Mouse (Mus musculus): ENCODE data around the gene BC004004. TPM values are rescaled to one million over a fixed set of nuclear protein-coding genes. Genes with fewer than 3 reads are reported as not detected.

BC004004 gene
- total RNA-seq, 2 experiments from 2014 or later, result 96.8 to 96.9 TPM

DNA sequence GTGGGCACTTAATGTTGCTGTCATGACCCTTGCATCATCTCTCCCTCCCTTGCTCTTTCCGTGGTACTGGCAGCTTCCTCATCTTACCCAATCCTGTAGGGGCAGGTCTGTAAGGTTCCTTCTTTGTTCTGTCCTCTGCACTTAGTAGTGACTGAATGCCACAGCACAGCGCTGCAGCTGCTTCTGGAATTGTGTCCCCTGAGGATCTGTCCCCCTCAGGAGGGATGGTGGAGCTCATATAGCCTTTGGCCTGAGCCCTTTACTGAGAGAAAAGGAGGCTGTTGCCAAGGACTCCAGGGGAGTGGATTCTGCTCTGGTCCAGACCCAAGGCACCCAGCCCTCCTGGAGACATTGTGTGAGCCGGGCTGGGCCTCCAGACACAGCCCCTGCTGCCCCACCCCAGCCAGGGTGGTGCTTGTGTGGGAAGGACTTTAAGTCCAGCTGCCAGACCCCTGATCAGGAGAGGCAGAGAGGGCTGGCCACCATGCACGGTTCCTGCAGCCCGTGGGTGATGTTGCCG is 50.2 kb downstream of the BC004004 start:
- DNase-seq (ENCODE audit: extremely low spot score in 1 of 2, low spot score in 1 of 2), result no peak

DNA sequence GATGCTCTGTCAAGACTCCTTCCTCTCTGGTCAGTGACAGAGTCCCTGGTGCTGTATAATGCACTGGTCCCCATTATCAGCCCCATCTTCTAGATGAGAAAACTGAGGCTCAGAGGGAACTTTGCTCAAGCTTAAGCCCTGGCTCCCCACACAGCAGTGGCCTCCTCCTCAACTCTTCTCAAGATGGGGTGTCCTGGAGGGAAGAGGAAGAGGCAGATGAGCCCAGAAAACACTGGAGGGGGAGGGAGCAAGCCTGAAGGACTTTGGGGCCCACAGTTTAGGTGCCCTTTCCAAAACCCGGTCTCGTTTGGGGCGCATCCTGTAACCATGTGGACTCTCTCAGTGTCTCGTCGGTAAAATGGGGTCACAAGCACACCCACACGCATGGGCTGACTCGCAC is 50.9 kb downstream of the BC004004 start:
- DNase-seq (ENCODE audit: extremely low spot score in 1 of 2, low spot score in 1 of 2), result no peak

DNA sequence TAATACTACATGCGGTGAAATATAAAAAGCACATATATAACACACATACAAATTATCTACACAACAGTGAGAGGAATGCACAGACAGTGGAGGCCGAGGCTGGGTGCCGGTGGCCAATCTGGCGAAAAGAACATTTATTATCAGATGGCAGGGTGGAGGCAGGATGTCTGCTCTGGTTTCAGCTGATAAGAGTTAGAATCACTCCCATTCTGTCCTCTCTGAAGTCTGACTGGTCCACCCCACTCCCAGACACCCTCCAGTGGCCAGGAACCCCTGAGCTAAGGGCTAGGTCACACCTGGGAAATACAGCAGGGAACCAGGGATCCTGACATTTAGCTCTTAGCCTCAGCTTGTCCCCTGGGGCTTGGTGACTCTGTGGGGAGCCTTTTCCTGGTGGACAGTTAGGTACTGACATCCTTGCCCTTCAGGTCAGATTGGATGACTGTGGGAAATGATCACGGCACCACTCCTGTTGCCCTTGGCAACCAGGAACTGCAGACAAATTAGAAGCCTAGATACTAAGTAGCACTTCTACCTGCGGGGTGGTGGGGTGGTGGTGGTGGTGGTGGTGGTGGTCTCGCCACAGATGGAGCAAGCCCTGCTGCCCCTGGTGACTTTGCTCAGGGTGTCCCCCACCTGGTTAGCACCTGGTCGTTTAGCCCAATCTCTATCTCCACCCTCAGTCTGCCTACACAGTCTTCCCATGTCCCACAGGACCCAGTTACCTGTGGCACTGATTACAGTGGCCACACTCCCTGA is 51.5 kb downstream of the BC004004 start:
- DNase-seq (ENCODE audit: extremely low spot score in 1 of 2, low spot score in 1 of 2), result no peak

DNA sequence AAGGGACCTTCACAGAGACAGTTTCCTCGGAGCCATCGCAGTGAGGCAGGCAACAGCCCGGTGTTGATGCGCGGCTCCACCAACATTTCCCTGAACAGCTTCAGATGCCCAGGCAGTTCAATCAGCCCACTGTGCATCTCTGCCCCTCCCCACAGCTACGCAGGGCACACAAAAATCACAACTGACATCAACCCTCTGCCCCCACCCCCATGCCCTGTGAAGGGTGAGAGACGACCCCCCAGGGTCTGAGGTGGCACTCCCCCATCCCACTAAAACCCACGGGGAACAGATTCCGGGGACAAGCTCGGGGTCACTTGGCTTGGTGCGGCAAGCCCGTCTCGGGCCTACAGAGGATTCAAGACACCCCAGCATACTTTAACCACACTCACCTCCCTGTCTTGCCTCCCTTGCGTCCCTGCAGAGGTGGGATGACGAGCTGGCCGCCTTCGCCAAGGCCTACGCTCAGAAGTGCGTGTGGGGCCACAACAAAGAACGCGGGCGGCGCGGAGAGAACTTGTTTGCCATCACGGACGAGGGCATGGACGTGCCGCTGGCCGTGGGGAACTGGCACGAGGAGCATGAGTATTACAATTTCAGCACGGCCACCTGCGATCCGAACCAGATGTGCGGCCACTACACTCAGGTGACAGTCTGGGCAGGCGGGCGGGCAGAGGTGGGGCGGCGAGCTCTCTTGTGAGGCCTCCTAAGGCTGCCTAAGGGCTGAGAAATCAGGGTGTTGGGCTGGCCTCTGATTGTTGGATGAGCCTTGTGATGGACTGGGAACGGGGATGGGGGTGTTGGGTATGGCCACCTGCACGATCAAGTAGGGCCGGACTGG is 53.4 kb downstream of the BC004004 start:
- DNase-seq (ENCODE audit: extremely low spot score in 1 of 2, low spot score in 1 of 2), result no peak

DNA sequence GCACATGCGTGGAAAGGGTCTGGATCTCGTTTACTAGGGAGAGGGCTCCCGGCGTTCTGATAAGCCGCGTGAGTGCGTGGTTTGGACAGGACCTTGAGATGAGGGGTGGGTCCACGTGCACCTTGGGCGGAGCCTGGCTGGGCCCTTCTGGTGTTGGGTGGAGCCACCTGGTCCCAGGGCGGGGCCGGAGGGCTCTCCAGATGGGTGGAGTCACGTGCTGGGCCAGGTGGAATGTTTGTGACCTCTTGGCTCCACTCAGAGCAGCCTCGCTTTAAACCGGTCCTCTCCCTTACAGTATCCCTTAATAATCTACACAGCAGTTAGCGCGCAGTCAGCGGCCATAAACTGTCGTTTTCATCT is 54.0 kb downstream of the BC004004 start:
- DNase-seq (ENCODE audit: extremely low spot score in 1 of 2, low spot score in 1 of 2), result no peak

DNA sequence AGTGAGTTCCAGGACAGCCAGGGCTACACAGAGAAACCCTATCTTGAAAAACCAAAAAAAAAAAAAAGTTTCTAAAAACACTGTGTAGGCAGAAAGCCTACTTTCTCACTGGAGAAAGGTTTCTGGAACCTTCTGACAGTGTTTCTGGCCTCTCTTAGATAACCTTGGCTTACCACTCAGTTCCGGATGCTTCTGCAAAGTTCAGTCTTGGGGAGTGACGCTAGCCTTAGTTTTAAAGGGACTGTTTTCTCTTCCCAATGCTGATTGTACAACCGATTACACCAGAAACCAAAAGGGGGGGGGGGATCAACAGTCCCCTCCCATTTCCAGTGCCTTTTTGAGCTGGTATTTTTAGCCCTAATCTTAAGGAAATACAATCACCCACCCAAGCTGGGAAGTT is 55.0 kb downstream of the BC004004 start:
- no peak for DNase-seq (ENCODE audit: extremely low spot score in 1 of 2, low spot score in 1 of 2)

DNA sequence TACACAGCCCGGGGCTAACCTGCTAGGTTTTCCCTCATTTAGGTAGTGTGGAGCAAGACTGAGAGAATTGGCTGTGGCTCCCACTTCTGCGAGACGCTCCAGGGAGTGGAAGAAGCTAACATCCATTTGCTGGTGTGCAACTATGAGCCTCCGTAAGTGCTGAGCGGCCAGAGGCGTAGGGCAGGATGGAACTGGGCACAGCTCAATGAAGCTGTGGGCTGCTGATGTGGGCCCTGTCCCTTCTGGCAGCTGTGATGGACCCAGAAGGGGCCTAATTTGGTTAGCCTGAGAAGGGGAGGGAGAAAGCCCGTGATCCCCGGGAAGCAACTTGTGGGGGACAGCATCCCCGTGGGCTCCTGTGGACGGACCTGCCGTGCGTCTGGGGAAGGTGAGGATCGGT is 57.2 kb downstream of the BC004004 start:
- DNase-seq (ENCODE audit: extremely low spot score in 1 of 2, low spot score in 1 of 2), result no peak

DNA sequence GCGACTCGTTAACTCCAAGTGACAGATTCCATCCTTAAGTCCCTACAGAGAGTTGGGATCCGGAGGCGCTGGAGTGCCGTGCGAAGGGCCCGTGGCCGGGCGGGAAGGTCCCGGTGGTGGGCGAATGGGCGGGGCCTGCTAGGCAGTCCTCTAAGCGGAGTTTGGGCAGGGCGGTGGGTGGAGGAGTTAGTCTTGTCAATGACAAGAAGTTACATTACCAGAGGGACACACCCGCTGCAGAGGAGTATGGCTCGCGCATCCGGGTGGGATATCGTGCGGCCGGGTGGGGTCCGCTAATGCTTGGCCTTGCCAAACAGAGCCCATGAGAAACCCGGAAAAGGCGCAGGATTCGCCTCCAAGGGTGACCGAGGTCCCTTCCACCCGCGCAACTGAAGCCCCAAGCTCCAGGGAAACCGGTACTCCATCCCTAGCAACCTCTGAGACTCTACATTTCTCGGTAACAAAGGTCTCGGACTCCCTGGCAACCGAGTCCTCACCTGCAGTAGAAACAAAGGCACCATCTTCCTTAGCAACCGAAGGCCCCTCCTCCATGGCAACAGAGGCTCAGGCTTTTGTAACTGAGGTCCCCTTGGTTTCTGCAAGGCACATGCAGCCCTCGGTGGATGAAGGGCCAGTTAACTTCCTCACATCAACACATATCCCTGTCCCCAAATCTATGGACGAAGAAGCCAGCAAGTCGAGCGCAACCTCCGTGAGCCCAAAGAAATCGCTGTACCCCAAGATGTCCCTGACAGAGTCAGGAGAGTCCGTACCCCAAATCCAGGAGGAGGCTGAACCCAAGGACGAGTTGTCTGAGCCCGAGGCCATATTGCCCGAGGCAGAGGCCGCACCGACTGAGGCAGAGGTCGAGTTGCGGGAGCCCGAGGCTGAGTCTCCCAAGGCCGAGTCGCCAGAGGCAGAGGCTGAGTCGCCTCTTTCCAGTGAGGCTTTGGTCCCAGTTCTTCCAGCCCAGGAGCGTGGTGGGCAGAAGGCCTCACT is 58.2 kb downstream of the BC004004 start:
- no peak for DNase-seq (ENCODE audit: extremely low spot score in 1 of 2, low spot score in 1 of 2)

DNA sequence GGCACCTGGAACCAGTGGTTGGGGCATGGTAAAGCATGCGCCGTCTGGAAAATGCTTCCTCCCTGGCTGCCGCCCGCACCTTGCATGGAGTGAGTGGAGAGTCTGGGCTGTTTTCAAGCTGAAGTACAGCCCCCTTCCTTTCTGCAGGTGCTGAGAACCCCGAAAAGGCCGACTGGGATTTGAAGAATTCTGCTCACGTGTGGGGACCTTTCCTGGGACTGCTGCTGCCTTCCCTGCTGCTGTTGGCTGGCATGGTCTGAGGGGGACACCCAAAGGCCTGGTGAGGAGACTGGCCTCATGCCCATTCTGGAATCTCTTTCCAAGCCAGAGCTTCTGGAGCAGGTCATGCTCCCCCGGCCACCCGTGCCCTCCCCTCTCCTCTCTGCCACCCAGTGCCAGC is 59.1 kb downstream of the BC004004 start:
- no peak for DNase-seq (ENCODE audit: extremely low spot score in 1 of 2, low spot score in 1 of 2)

DNA sequence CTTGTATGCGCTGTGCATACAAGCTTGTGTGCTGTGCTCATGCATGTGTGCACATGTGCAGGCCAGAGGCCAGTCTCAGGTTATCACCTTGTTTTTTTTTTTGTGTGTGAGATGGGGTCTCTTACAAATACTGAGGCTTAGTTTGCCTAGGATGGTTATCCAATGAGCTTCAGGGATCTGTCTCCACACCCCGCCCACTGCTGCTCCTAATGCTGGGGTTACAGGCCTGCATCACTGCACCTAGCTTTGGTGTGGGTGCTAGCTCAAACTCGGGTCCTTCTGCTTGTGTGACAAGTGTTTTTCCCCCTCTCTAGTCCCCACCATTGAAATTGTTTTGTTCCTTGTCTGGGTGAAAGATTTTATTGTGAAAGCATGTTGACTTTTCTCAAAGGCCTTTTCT is 61.6 kb downstream of the BC004004 start:
- no peak for DNase-seq (ENCODE audit: extremely low spot score in 1 of 2, low spot score in 1 of 2)

DNA sequence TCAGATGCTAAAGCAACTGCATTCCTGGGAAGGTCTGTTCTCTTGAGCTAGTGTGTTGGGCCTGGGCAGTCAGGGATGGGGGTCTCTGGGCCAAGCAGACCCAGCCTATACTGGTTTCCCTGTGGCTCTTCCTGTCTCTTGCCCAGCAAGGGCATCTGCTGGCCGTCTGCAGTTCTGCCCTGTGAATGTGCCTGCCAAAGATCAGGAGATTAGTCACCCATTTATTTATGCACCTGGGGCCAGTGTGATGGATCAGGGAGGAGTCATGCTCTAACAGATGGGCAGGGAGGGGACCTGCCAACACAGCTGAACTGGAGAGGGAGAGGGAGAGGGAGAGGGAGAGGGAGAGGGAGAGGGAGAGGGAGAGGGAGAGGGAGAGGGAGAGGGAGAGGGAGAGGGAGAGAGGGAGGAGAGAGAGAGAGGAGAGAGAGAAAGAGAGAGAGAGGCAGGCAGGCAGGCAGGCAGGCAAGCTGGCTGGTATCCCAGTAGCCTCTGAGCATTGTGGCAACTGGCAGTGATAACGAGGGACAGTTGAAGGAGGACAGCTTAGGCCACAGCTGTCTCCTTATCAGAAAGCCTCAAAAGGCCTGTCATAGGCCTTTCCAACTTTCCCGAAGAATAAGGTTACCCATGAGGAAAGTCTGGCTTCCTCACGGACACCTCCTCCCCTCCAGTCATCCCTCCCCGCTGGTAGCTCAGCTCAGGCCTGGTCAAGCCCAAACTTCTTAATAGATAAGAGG is 62.3 kb downstream of the BC004004 start:
- no peak for DNase-seq (ENCODE audit: extremely low spot score in 1 of 2, low spot score in 1 of 2)

DNA sequence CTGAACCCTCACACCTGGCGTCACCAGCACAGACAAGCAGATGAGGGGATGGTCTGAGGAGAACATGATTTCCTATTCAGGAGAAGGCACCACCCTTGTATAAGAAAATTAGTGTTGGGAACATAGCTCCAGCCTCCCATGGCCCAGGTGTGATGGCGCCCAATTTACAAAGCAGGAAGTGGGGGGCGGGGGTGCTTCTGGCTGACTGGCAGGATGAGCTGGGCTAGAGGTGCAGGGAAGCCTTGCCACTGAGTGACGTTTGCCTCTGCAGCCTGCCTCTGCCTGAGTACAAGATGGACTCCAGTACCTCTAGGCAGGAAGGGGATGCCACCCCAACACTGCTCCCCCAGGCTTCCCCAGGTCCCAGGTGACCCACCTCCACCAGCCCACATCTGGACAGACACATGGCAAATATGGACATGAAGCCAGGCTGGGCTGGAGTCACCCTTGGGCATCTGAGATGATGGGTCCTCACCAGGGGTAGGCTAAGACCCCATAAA is 63.6 kb downstream of the BC004004 start:
- DNase-seq (ENCODE audit: extremely low spot score in 1 of 2, low spot score in 1 of 2), result no peak

DNA sequence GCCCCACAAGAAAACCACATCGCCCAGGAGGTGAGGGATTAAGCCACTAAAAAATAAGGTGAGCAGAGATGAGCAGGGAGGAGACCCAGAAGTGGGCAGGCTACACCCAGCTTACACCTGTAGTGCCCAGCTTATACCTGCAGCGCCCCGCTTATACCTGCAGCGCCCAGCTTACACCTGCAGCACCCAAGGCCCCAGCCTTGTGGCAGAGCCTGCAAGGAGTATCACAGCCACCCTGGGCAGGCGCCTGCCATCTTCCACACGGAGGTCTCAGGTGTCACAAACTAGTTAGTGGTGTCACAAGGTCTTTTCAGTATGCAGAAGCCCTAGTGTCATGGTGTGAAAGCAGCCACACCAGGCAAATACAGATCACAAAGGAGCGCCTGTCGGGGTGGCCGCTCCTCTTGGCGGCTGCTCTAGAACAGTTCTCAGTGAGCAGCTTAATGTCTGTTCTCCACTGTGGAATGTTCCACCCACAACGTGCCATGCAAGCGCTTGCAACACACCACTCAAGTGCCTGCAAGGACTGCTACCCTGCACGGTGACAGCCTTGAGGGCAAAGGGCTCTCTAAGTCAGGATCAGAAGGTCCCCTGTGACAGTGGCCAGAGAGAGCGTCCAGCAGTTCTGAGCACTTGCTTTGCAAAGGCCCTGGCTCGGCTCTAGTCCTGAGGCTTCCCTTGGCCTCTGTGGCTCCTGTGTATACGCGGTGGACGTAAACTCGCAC is 67.8 kb downstream of the BC004004 start:
- DNase-seq (ENCODE audit: extremely low spot score in 1 of 2, low spot score in 1 of 2), result no peak

DNA sequence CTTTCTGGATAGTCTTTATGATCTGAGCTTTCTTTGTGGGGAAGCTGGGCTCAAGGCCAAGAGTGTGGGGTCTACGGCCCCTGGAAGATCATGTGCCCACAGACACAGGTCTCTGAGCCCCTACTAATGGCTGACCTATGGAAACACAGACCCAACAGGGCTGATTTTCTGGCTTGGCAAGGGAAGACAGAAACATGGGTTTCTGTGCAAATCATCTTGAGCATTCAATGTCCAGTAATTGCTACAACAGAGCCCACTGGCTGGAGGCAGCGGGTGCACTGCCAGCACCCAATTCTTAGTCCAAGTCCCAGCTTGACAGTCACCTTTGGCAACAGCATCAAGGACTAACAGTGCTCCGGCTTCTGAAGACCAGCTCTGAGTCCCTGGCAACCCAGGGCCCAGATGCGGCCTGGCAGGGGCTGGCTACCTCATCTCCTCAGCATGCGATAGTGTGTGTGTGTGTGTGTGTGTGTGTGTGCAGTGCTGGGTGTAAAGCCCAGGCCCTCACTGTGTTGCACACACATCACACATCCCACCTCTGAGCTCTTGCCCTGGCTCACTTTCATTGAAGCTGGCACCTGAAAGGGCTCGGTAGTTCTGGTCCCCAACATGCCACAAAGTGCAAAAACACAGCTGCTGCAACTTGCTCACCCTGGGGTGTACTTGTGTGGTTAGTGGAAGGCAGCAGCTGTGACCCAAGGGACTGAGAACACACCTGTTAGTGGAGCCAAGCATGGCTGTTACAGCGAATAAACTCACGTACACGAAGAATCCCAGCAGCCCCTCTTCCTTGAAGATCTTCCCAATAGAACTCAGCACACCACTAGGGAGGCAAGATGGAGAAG is 69.6 kb downstream of the BC004004 start:
- no peak for DNase-seq (ENCODE audit: extremely low spot score in 1 of 2, low spot score in 1 of 2)

DNA sequence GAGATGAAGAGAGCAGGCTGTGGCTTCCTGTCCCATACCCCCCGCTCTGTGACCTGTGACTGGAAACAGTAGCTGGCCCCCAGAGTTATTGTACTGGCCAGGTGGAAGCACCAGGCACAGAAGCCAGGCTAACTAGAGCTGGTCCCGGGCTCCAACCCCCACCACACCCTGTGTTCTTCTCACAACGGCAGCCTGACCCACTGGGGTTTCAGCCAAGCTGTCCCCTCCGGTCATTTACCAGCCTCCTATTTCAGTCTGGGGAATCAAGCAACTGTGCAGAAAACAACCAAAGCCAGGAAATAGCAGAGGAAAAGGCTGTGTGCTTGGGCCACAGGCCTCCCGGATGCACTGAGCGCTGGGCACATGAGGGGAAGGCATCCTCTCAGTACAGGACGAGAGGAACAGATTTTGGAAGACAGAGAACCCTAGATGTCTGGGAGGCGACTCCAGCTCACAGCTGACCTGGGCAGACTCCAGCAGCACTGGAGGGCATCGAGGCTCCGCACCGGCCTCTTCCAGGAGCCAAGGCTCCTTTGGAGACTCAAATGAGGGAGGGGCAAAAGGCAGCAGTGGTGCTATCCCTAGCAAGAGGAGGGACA is 70.7 kb downstream of the BC004004 start:
- DNase-seq (ENCODE audit: extremely low spot score in 1 of 2, low spot score in 1 of 2), result no peak

DNA sequence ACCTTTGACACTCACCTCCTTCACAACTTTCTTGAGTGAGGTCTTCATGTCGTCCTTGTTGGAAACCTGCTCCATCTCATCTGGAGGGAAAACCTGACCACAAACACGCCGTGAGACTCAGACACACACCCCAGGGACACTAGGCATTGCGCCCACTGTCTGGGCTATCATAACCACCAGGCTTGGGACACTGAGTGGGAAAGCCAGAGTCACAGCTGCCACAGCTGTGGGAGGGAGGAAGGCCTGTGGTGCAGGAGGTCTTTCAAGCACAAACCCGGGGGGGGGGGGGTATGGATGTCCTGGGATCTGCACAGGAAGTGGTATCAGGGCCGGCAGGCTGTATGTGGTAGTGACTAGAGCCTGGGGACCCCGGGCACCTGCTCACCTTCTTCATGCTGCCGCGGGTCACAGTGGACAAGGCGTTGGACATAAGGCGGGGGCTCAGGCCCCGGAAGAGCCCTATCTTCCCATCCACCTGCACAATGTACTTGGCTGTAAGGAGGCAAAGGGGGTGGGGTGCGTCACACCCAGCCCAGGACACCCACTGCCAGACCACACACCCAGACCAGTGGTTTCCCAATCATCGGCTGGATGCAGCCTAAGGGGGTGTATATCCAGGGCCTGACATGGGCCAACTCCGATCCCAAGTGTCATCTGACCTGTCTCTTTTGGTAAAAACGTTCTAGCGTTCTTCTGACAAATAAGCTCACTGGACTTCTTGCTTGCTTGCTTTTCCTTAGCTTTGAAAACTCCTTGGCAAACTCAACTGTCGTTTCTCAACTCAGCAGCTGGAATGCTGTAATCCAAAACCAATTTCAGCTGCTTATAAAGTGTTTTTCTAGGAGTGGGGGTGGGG is 72.0 kb downstream of the BC004004 start:
- DNase-seq (ENCODE audit: extremely low spot score in 1 of 2, low spot score in 1 of 2), result no peak

DNA sequence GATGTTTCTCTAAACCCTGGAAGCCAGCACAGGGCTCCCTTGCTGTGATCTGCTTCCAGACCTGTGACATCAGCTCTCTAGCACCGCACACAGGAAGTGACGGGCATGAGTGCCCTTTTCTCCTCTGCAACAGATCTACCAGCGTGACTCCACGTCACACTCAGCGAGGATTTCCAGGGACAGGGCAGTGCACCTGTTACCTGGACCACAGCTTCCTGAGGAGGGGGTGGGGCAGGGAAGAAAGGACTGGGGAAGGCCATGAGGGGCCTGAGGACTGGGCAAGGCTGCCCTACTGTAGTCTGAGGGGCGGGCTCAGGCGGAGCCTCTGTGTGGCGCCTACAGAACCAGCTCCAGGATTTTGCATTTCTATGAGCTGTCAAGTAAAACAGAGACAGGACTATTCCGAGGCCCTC is 73.0 kb downstream of the BC004004 start:
- DNase-seq (ENCODE audit: extremely low spot score in 1 of 2, low spot score in 1 of 2), result no peak
